Mouse (Mus musculus) gastrocnemius, postnatal 4 days (tissue): ENCODE measurements around the gene Ddc. TPM values are rescaled to one million over a fixed set of nuclear protein-coding genes. Genes with fewer than 3 reads are reported as not detected.

Source experiments
- total RNA-seq, 2 experiments: library from RNA; stranded (reverse); gene quantifications; 2 replicates each; pipeline ENCODE4 v1.2.3; 2021

Ddc gene
- total RNA-seq, 2 experiments from 2014 or later: 60.0 to 67.4 TPM

Other genes starting within 250 kb of the Ddc start
- 1 to 10 TPM; 3.8 to 4.2 TPM for gene Ikzf1, start 213.1 kb downstream of the Ddc start, total RNA-seq
- gene Fignl1, start 89.2 kb downstream of the Ddc start, total RNA-seq: 10 to 100 TPM; 10.3 to 12.1 TPM
- gene Grb10, start 140.5 kb upstream of the Ddc start, total RNA-seq: 100 to 1,000 TPM; 778 to 813 TPM